Mouse (Mus musculus): Measurements from ENCODE around the gene Slain2.
"Not testable (repeated sequence)": the region's sequence is repeated elsewhere in the genome, so short reads cannot be mapped to it uniquely, and the experiment has no call there.

Slain2 gene

DNA sequence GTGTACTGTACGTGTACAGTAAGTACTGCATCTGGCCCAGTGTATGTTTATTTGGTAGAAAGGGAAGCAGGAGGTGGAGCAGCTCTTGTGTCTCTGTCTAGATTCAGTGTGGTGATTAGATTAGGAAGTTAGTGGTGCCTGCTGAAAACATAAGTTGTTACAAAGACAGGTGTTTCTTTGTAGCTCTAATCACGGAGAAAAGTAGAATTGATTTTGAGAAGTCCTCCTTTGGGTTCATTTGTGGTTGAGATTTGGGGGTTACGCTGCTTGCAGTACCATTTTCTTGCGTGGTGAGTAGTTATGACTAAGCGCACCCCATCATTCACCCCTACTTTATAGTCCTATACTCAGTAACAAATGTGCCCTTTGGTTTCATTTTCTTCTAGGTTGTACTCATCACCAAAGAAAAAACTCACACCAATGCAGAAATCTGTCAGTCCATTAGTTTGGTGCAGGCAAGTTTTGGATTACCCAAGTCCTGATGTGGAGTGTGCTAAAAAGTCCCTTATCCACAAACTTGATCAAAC, 26.9 kb downstream of the Slain2 start:
- no peak for DNase-seq (ENCODE audit: extremely low read depth, low read depth, low spot score)

DNA sequence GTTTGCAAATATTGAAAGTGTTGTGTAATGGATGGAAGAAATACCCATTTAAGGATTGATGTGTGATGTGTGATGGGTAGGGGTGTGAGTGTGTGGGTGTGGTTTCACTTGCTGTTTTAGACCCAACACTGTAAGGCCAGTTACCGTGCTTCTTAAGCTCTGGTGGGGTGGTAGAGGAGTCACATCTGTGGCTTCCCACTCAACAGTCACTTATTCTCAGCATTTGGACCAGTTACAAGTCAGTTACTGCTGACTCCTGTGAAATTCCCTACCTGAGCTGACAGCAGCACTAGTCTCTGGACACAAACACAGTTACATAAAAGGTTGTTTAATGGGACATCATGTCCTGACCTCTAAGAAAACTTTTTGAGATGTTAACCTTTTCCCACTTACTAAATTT, 34.0 kb downstream of the Slain2 start:
- DNase-seq (ENCODE audit: extremely low read depth, low read depth, low spot score), result no peak

DNA sequence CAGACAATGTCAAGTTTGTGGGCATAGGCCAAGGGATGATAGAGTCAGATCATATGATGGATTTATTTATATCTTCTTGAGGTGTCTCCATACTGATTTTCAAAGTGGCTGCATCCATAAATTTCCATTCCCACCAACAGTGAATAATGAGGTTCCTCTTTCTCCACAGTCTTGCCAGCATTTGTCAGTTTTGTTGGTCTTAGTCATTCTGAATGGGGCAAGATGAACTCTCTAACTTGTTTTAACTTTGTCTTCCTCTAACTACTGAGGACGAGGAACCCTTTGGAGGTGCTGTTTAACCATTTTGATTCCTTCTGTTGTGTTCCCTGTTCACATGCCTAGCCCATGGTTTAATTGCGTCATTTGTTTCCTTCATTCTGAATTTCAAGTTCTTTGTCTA, 36.1 kb downstream of the Slain2 start:
- no peak for DNase-seq (ENCODE audit: extremely low read depth, low read depth, low spot score)

DNA sequence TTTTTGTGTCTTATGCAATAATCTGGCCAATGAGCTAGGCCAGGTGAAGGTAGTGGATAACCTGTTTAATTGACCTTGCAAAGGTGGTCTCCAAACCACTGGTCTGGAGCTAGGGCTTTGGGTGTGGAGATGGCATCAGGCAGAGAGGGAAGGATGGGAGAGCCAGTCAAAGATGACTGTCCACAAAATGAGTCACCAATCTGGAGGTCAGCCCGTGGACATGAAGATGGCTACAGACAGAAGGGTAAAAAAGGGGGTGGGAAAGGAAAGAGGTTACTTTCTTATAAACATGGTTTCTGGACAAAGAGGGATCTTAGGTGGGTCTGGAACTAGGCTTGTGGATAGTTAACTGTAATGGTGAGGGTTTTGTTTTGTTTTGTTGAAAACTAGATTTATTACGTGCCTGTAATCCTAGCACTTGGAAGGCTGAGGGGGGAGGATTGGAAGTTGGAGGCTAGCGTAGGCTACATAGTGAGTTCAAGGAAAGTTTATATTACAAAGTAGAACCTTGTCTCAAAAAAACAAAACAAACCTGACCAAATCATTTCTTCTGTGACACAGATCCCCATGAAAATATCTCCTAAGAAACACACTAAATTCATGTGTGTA, 40.0 kb downstream of the Slain2 start:
- no peak for DNase-seq (ENCODE audit: extremely low read depth, low read depth, low spot score)

DNA sequence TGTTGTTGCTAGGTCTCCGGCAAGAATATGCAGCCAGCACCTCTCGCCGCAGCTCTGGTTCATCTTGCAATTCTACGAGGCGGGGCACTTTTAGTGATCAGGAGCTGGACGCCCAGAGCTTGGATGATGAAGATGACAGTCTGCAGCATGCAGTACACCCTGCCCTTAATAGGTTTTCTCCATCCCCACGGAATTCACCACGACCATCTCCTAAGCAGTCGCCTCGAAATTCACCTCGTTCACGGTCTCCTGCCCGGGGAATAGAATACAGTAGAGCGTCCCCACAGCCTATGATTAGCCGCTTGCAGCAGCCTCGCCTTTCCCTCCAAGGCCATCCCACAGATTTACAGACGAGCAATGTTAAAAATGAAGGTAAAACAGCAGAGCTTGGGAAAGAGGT, 43.2 kb downstream of the Slain2 start:
- no peak for DNase-seq (ENCODE audit: extremely low read depth, low read depth, low spot score)

DNA sequence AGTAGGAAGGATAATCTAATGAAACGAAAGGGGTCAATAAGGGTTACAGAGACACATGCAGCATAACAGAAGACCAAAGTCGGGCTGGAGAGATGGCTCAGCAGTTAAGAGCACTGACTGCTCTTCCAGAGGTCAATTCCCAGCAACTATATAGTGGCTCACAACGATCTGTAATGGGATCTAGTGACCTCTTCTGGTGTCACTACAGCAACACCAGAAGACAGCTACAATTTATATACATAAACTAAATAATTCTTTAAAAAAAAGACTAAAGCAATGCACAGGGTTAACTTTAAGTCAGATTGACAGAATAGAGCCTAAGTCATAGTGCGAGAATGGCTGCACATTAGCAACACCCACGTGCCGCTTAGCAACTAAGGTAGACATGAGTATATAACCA, 46.0 kb downstream of the Slain2 start:
- no peak for DNase-seq (ENCODE audit: extremely low read depth, low read depth, low spot score)

DNA sequence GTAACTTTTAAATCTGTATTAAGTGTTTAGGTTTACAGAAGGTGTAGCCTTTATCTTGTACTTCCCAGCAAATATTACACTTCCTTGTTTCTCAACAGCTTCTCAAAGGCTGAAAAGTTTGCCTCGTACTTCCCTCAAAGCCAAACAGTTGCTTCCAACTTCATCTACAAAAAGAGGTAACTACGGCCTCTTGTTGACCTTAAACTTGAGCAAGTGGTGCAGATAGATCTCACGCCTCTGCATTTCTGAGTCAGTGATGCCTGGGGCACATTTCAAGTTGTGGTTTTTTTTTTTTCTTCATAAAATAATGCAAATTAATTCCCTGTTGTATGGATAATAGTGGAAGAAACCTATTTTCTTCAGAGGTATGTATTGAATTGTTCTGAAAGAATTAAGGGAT, 51.6 kb downstream of the Slain2 start:
- peak; percentile 45 for DNase-seq (ENCODE audit: extremely low read depth, low read depth, low spot score)

DNA sequence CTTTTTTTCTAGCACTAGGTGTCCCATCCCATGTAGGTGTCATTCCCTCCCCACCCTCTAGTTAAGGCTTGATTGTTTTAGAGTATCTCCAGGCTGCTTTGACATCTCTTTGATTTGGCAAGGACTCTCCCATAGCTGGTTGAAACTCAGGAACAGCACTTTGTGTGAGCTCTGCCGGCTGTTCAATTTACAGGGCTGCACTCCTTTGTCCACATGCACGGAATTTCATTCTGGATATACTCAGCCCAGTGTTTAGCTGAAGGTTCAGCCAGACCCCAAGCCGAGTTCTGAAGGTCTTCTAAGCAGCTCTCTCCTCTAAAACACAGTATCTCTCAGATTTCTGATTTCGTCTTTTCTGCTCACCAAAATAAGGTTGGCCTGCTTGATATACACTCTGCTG, 58.3 kb downstream of the Slain2 start:
- no peak for DNase-seq (ENCODE audit: extremely low read depth, low read depth, low spot score)

DNA sequence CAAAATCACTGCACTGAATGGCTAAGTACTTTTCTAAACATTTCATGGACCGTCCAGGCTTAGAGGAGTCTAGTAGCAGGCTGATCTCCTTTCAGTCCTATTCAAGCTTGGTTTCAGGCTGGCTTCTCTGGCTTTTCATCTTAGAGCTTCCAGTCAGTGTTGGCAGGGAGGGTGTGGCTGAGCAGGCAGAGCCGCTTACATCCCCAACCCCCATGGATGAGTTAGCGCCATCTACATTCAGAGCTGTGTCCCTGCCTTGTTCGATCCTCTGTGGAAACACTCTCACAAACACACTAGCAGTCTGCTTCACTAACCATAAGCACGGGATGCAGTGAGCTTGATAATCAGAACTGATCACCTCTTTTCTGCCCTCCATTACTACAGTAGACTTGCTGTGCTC, 58.8 kb downstream of the Slain2 start:
- no peak for DNase-seq (ENCODE audit: extremely low read depth, low read depth, low spot score)

DNA sequence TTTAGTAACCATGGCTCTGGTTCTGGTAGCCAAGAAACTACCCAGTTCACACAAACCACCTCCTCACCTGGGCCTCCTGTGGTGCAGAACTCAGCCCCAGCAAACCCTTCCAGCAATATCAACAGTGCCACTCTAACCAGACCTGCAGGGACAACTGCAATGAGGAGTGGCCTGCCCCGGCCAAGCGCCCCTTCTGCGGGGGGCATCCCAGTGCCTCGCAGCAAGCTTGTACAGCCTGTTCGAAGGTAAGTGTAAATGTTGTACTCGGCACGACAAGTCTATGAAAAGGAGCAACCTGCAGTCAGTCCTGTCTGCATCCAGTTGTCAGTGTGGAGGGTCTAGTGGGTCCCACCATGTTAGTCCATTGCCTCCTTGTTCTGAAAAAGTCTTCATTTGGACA, 60.5 kb downstream of the Slain2 start, which contains the start of gene Gm10135:
Gene Gm10135, minus strand, starts transcription at position 101 of the 400 bp plus-strand sequence.
- no peak for DNase-seq (ENCODE audit: extremely low read depth, low read depth, low spot score)

DNA sequence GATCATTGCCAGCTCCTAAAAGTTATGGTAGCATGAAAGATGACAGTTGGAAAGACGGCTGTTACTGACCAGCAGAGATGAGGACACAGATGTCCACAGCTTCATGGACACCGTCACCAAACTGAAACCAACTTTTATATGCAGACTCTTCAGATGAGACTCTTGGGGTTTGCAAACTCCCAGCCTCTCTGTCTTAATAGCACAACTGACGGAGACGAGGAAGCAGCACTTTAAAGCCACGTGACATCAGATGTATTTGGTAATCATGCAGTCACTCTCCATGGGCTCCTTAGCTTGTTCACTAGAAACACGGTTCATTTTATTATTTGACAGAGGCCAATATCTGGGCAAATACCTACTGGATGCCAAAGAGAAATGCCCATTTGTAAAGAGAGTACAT, 61.9 kb downstream of the Slain2 start:
- DNase-seq (ENCODE audit: extremely low read depth, low read depth, low spot score), result no peak

DNA sequence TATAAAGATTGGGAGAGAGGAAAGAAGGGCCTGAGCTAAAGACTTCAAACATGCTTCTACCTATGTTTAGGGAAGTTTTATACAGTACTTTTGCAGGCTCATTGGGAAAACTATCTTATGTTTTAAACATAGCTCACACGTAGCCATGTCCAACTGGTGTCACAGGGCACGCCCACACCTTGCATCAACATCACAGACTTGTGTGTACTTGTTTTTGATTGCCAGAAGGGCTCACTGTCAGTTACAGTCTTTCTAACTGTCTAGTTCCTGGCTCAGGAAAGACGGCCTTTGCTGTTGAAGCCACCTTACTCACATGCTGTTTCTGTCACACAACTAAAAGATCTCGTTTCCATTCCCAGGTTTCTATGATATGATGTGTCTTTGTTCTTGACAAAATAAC, 62.4 kb downstream of the Slain2 start:
- peak; percentile 72 for DNase-seq (ENCODE audit: extremely low read depth, low read depth, low spot score)

DNA sequence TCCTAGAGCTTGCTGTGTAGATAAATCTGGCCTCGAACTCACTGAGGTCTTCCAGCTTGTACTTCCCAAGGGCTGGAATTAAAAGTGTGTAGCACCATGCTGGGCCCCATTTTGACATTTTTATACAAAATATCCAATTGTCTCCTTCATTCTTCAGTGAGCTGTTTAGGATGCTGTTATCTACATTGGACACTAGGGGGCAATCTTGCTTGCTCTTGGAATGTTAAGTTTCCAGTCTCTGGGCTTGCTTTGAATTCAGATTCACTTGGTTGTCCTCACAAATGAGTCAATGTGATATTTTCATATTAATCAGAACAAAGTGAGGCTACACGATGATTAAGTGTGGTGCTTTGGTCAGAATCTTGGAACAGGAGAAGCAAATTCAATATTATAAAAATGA, 70.0 kb downstream of the Slain2 start:
- DNase-seq (ENCODE audit: extremely low read depth, low read depth, low spot score), result no peak

DNA sequence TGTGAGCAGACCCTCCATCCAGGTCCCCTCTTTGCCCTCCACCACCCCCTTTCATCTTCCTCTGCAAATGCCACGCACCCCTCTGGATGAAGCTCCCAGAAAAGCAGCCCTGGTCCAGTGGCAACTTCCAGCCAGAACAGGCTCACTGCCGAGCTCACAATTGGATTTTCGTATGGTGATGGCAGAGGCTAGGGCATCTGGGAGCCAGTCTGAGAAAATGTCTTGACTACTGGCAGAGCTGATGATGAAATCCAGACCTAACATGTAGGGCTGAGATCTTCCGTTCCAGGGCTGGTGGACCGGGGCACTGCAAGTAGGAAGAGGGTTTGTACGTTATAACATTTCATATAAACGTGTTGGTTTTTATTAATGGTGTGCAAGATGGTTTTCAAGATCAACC, 73.7 kb downstream of the Slain2 start:
- no peak for DNase-seq (ENCODE audit: extremely low read depth, low read depth, low spot score)

DNA sequence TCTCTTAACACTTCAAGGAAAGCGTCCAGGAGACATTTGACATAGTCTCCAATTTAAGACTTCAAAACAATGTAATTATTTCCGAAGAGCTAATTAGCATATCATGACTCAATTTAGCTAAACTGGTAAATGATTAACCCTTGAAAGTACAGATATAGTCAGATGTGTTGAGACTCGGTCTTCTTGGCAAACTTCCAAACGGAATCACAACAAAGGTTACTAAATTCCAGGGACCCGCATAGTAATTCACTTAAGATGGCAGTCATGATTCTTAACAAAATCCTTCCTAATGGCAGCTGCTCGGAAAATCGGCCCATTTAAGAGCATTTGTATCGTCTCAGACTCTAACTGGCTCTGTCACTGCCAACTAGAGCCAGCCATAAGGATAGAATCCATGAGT, 75.7 kb downstream of the Slain2 start:
- no peak for DNase-seq (ENCODE audit: extremely low read depth, low read depth, low spot score)

DNA sequence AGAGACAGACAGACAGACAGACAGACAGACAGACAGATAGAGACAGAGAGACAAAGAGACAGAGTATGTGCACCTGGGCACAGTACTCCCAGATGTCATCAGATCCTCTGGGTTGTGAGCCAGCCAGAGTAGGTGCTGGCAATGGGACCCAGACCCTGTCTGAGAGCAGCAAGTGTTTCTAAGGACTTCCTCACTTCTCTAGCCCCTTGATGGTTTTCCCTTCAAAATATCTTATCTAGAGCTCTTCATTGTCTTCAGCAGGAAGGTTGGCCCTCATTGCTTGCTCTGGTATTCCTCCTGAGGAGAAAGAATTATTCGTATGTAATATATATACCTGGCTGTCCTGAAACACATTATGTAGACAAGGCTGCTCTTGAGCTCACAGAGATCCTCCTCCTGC, 78.4 kb downstream of the Slain2 start:
- DNase-seq (ENCODE audit: extremely low read depth, low read depth, low spot score), result no peak

DNA sequence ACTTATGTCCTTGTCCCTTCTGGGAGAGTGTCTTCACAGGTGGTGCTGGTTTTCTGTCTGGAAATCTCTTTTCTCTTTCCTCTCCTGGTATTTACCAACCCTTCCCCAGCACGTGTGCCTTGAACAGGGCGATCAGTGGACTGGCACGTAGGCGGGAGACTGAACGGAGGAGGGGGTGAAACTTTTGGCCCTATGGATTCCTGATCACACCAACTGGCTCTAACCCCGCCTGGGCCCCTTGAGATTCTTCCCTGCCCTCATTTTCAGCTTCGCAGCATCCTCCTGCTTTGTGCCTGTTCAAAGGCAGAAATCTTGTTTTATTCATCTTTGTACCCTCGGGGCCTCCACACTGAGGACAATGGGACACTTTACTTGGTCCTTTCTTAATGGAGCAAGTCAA, 80.3 kb downstream of the Slain2 start:
- no peak for DNase-seq (ENCODE audit: extremely low read depth, low read depth, low spot score)

DNA sequence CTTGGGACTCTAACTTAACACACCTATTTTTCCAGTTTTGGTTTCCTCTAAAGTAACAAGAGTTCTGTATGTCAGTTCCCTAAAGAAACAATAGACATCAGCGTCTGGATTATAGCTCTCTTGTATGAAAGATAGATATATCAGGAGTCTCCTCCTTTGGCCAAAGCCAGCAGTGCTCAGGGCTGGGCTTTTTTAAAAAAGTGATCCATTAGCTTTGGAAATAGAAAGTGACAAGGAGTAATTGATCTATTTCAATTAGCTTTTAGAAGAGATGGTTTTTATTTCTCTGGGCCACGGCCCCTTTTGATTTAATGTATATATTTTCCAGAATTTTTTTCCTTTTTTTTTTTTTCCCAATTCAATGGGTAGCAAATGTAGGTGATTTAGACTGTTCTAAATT, 80.8 kb downstream of the Slain2 start:
- DNase-seq (ENCODE audit: extremely low read depth, low read depth, low spot score), result no peak

DNA sequence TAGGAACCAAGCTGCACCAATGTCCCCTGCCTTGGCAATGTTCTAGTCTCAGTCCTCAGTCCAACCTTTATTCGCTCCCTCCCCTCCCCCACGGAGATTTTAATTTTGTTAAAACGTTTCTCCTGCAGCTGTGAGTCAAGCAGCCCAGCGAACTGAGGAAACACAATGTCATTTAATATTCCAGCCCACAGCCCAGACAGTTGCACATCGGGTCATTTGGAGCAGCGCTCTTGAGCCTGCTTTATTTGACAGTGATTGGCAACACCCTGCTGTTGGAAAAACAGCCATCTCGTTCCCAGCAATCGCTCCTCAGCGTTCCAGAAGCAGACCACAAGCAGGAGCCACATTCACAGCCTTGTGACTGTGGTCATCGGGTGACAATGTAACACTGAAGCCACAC, 81.3 kb downstream of the Slain2 start:
- DNase-seq (ENCODE audit: extremely low read depth, low read depth, low spot score), result no peak

DNA sequence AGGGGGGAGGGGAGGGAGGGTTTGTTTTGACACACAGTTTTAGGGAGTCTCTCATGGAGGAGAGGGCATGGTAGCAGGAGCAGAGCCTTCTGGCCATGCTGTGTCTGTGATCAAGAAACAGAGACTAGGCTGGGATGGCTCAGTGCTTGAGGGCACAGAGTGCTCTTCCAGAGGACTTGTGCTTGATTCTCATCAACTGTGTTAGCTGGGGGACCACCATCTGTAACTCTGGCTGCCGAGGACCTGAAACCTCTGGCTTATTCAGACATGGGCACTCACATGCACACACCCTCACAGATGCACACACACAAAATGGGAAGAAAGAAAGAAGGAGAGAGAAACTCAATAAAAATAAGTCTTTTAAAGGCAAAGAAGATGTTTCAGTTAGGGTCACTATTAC, 84.4 kb downstream of the Slain2 start:
- DNase-seq (ENCODE audit: extremely low read depth, low read depth, low spot score), result not testable (repeated sequence)

DNA sequence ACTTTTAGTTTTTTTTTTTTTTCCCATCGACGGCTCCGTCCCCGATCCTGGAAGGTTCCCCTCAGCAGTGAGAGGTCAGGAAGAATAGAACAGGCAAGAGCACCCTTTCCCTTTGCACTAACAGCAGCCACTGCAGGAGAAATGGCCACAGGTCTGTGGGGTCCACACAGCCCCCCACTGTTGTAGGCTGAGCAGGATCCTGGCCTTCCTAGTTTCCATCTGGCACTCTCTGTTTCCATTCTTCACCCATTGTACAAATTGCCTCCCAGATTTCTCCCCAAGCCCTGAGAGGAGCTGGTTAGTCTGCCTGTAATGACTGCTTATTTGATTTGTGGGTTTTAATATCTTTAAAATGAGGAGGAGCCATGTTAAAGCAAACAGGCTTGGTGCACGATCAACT, 89.9 kb downstream of the Slain2 start:
- no peak for DNase-seq (ENCODE audit: extremely low read depth, low read depth, low spot score)

DNA sequence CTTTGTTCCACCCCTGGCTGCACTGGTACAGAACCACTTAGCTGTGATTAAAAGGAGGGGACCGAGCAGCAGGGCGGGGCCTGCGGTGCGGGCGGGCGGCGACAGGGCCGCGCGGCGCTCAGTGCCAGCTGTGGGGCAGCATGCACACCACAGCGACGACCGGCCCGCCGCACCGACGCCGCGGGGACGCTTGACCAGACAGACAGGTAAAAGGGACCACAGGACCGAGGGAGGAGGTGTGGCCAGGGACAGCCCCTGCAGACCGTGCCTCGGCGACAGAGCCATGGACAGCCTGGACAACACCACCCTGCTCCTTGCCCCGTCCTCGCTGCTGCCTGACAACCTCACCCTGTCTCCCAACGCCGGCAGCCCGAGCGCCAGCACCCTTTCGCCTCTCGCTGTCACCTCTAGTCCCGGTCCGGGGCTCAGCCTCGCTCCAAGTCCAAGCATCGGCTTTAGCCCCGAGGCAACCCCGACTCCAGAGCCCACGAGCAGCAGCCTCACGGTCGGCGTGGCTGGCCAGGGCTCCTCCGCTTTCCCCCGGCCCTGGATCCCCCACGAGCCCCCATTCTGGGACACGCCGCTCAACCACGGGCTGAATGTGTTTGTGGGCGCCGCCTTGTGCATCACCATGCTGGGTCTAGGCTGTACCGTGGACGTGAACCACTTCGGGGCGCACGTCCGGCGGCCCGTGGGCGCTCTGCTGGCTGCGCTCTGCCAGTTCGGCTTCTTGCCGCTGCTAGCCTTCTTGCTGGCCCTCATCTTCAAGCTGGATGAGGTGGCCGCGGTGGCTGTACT, 92.9 kb downstream of the Slain2 start, which contains the start of gene Slc10a4:
Gene Slc10a4, plus strand, starts transcription at position 100 of the 798 bp plus-strand sequence.
- DNase-seq (ENCODE audit: extremely low read depth, low read depth, low spot score), result no peak

All from fat pad, adult 2 months (tissue).